Mouse (Mus musculus): ENCODE results near the gene Nelfe.

Gene Nelfe

DNA sequence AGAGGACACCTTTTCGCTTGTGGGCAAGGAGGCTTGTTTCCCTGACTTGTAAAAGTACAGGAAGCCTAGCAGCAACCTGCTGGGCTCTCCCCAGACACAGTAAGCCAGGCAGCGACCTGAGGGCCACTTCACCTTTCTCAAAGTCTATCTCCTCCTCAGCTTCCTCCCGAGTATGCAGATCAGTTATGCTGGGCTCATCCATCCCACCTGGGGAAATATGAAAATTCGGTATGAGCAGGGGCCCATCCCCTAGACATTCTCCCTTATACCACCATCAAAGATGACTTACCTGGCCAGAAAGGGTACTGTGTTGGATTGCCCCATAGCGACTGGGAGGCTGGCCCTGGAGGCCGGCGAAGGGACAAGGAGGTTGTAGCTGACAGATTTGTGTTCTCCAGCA is 2.6 kb upstream of the Nelfe start:
- DNase-seq, result no peak

DNA sequence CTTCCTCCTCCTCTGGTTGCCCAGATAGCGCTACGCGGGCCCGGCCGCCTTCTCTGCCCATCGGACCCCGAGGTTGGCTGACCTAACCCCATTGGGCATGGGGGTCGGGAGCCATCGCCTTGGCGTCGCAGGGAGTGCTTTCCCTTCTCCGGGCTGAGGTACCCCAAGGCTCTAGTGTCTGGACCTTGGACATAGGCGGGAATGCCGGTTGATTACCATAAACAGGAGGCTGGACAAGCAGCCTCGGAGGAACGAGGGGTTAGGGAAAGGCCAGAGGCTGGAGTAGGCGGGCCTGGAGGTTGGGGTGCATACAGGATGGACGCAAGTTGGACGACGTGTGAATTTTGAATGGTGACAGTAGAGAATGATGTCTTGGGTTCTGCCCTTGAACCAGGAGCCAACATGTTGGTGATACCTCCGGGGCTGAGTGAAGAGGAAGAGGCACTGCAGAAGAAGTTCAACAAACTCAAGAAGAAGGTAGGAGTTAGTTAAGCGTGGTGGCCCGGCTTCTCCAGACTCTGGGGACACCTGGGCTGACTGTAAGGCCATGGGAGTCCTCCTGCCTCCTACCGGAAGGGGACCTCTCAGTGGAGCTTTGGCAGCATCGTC is 430 bp downstream of the Nelfe start:
- no peak for DNase-seq

DNA sequence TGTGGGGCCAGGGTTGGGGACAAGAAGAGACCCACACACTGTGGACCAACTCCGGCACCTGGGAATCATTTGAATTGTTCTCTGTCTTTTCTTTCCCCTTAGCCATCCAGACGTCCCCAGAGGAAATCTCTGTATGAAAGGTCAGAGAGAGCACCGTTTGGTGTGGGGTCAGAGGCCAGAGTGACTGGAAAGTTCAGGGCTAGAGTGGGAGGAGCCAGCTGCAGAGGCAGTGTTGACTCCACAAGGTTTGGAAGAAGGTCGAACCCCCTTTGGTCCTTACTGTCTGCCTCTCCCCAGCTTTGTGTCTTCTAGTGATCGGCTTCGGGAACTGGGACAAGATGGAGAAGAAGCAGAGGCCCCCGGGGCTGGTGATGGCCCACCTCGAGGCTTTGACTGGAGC is 3.3 kb downstream of the Nelfe start:
- no peak for DNase-seq

DNA sequence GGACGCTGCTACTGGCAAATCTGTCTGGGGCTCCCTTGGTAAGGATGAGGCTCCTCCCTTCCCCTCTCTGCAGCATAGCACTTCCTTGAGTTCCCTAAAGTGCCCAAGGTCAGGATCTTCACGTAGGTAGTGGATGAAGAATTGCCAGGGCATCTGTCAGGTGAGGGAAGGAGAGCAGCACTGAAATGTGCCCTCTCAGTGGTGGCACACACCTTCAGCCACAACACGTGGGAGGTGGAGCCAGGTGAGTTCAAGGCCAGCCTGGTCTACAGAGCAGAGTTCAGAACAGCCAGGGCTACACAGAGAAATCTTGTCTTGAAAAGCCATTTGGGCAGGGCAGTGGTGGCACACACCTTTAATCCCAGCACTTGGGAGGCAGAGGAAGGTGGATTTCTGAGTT is 4.6 kb downstream of the Nelfe start:
- DNase-seq, result no peak

DNA sequence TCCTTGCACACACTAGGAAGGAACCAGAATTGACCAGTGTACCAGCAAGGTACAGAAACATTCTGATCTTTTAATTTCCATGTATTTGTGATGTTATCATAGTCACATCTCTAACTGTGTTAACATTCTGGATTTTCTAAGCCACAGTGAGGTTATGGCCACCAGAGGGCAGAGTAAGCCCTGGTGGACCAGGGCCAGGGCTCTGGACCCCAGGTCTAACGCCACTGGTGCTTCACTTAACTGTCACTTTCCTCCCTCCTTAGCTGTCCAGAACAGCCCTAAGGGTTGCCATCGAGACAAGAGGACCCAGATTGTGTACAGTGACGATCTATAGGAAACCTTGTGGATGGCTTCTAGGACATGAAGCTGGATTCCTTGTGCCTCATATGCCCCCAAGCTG is 5.6 kb downstream of the Nelfe start:
- peak in 1 of 2 experiments; percentile 44 for DNase-seq

DNA sequence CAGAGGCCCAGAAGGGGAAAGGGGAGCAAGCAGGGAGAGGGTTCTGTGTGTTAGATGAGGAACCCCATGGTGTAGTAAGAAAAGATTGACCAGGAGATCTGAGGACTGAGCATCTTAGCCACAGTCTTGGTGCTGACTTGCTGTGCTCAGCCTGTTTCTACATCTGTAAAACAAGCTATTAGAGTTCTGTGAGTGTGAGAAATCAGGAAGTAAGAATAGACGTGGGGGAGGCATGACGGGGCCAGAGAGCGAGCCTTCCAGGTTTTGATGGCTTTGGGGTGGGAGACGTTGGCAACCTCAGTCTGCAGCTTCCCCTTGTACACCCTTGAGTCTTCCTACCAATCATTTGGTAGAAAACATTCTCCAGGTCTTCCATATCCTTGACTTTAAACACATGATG is 8.5 kb downstream of the Nelfe start:
- no peak for DNase-seq

DNA sequence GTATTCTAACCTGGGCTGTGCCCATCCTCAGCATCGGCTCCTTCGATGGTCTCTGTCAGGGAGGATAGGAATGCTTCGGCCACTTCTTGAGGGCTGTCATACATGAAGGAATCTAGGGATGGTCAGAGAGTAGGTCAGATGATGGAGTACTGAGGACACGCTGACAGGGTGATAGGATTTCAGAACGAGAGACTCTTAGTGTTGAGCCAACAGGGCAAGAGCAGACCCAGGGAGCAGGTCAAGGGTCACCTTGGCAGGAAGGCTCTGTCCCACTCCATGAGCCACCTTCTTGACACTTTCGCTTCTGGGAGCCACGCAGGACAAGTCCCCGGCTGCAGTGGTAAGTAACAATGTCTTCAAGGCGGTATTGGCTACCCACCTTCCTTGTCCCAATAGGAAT is 10.3 kb downstream of the Nelfe start:
- DNase-seq, result no peak

DNA sequence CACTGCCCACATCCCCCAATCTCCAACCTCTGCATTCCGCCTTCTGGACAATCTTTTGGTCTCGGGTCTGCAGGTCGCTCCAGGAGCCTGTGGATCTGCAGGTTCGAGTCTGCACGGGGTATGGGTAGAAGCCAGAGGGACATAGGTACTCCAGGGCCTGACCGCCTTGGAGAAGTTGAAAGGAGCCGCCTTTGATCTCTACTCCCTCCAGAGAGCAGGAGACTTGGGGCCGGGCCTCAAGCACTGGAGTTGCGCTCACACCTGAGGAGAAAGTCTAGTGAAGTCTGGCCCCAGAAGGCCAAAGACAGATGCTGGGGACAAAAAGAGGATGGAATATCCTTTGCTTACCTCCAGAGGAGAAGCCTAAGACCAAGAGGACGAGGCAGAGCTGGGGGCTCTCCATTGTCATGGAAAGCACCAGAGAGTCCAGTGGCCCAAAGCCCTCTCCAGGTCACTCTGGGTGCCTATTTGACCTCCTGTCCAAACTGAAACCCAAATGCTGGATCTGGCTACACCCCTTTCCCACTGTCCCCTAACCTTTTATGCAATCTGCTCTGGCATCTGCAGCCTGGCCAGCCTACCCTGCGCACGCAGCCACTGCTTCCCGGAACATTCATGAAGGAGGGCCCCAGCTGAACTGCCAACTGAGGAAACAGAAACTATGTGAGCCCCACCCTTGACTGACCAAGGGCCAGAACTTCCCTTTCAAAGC is 11.7 kb downstream of the Nelfe start:
- DNase-seq, result no peak

DNA sequence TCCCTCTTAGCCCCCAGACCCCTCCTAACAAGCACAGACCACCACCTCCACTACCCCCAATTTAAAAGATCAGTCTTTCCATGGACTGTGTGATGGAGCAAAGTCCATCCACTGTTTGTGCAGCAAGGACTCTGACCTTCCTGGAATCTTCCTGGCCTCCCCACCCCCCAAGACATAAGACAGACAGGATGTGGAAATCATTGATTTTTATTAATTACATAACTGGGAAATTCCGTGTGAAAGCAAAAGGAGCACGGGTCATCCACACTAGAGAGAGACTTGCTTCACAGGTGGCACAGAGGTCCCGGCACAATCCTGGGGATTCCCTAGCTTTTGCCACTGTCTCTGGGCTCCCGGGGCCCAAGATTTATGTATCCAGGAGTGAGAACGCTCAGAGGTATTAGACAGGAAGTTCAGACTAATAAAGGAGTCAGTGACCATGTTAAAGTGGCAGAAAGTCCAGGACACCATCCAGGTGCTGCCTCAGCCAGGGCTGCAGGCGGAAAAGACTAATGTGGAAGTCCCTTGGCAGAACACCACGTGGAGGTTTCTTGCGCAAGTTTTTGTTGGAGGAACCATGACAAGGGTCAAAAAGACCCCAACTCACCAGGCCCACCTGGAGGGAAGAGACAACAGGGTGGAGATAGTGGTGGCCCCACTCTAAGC is 12.4 kb downstream of the Nelfe start, which contains the start of gene Cfb:
TSS of gene Cfb (minus strand) at position 103 of the 666 bp plus-strand sequence.
- no peak for DNase-seq

DNA sequence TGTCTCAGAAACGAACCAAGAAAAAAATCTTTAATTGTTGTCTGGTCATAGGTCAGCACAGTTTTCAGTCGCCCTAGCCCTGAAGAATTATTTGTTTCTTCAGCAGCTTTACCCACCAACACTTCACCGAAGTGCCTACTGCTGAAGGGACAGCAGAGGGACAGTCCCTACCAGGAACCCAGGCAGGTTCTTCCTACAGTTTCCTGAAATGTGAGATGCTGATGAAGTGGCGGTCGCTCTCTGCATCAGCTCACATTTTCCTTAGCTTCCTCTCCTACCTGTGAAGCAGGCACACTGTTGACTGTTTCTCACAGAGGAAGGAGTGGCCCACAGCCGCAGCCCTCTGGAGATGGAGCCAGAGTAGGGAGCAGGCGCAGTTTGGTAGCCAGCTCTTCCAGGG is 15.8 kb downstream of the Nelfe start:
- DNase-seq, result no peak

DNA sequence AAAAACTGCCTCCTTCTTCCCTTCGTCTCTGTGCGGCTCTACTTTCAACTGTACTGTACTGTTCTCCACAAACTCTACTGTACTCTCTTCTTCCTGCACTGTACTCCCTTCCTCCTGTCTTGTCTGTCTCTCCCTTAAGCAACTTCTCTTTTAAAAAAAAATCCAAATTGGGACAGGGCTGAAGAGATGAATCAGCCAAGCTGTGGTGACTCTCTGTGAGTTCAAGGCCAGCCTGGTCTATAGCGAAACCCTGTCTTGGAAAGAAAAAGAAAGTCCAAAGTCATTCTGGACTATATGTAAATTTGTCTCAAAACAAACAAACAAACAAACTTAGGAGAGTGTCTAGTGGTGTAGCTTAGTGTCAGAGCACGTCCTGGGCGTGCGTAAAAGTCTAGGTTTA is 24.1 kb downstream of the Nelfe start:
- no peak for DNase-seq

DNA sequence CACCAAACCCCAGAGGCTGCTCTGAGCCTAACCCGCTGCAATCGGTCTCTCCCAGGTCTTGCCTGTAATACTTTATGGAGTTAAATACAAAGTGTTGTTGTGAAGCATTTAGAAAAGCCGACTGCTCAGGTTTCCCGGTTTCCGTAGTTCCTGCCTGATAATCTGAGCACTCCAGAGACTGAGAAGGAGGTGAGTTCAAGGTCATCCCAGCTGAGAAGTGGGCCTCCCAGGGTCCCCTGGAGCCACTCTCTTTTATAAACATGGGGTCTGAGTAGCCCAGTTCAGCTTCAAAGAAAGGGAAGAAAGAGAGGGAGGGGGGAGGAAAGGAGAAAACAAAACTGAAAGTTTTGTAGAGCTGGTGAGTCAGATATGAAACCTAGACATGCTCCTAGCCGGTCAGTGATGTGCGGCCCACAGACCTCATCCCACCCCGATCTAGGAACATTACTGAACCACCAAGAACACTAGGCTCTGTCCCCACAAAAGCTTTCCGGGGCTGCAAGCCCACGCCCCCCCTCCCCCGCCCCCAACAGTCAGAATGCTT is 29.2 kb downstream of the Nelfe start, which contains the start of gene Zbtb12:
TSS of gene Zbtb12 (plus strand) at position 148 of the 544 bp plus-strand sequence.
- no peak for DNase-seq

DNA sequence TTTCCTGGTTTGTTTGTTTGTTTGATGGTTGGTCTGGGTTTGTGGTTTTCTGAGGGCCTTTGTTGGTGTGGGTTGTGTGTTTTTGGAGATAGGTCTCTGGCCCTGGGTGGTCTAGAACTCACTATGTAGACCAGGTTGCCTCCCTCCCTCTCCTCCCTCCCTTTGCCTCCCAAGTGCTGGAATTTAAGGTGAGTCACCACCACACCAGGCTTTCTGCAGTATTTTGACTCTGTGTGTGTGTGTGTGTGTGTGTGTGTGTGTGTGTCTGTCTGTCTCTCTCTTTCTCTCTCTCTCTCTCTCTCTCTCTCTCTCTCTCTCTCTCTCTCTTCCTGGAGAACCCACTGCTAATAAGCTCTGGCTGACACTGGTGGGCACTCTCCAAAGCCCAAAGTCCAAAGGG is 31.0 kb downstream of the Nelfe start:
- no peak for DNase-seq

DNA sequence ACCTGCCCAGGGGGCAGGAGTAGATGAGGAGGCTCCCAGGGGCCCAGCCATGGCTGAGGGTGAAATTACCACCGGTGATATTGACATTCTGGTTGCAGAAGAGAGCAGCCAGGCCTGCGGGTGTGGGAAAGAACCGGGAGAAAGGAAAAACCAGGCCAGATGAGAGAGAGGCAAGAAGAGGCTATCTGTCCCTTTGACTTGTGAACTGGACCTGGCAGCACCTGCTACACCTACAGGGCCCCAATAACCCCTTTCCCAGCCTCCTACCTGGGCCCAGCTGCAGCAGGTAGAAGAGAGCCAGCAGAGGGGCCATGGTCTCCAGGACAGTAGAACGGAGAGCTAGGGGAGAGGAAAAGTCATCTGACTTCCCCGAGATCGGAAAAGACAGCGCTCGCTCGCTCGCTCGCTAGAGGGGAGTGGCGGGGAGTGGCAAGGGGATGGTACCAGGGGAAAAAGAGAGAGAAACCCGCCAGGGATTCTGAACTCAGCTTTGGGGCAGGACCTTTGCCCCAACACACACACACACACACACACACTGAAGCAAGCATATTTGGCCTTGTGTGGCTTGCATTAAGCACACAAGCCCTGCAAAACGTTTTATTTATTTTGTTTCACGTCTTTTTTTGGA is 31.6 kb downstream of the Nelfe start, which contains the start of gene Gm20547:
TSS of gene Gm20547 (minus strand) at position 360 of the 628 bp plus-strand sequence.
- DNase-seq, result no peak

DNA sequence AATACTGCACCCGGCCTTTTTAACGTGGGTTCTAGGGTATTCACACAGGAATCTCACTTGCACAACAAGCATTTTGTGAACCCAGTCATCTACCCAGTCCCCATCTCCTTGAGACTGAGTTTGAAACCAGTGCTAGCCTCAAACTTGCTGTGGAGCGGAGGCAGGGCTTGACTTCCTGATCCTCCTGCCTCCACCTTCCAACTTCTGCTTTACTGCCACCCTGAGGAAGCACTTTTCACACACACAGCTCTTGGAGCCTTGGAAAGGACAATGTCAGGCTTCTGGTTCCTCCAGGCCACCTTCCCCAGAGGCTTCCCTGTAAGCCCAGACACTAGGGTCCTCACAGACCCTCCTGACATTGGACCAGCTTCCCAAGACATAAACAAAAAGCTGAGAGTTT is 33.1 kb downstream of the Nelfe start:
- DNase-seq, result no peak

DNA sequence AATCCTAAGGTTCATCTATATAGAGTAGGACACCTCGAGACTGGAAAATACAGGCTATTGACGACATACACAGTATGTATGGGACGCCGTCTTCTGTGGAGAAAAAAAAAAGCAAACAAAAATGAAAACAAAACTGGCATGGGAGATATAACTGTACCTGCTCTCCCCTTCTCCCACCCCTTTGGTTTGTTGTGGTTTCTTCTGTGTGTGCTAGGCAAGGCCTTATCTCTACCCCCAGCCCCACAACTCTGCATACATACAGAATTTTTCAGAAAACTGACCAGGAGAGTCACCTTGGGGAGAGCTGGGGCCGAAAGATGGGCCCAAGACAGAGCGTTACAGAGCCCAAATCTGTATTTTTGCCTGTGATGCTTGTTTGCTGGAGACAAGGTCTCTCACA is 34.5 kb downstream of the Nelfe start:
- no peak for DNase-seq

DNA sequence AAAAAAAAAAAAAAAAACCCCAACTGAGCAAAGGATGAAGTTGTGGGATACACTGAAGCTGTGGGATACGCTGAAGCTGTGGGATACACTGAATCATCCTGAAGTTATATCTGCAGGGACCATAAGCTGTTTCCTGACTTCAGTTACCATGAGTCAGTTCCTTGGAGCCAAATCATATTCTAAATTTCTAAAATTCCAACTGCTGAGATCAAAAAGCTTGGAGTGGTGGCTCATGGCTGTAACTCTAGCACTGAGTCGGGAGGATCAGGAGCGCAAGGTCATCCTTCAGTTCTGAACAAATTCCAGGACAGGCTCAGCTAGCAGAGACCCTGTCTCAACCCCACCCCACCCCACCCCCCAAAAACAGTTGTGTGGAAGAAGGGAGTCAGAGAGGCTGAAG is 35.4 kb downstream of the Nelfe start:
- DNase-seq, result no peak

DNA sequence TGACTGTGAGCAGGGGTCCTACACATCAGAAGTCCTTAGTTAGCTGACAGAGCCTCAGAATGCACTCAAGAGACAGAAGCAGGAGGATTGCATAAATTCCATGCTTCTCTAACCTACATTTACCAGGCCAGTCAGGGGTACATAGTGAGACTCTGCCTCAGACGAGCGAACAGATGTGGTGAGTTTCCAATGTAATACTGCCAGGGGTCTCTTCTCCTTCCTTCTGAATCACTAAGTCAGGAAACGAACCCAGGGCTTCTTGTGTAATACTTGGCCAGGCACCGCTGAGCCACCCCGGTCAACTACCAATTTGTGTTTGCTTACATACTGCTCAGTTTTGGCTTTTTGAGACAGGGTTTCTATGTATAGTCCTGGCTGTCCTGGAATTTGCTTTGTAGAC is 37.8 kb downstream of the Nelfe start:
- no peak for DNase-seq

DNA sequence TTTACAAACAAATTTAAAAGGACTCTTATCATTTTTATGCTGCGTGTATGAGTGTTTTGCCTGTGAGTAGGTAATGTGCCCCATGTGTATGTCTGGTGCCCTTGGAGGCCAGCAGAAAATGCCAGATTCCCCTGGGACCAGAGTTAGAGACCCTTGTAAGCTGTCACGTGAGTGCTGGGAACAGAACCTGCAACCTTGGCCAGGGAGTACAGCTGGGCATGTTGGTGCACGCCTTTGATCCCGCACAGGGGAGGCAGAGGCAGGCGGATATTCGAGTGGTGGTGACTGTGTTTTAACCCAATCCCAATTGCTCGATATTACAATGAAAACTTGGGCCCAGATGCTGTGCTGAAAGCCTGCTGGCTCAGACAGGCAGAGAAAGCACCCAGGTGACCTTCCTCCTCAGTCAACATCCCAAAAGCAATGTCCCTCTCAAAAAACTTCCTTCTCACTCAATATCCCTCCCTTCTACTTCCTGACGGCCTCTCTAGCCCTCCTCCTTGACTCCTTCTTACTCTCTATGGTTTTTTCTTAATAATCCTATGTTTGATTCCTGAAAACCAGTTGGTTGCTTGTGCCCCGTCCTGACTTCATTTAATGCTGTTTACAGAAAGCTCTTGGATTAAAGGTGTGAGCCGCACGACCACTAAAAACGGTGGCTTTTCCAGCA is 40.0 kb downstream of the Nelfe start:
- no peak for DNase-seq

DNA sequence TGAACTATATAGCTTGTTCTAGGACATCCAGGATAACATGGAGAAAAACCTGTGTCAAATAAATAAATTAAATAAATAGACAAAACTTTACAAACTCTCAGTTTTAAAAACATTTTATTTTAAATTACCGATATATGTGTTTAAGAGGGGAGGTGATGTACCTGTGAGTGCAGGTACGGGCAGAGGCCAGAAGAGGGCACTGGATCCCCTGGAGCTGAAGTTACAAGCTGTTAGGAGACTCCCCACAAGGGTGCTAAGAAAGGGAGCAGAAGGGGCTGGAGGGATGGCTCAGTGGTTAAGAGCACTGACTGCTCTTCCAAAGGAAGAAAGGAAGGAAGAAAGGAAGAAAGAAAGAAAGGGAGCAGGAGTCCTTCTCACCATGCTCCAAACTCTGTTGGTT is 41.2 kb downstream of the Nelfe start:
- DNase-seq, result no peak

DNA sequence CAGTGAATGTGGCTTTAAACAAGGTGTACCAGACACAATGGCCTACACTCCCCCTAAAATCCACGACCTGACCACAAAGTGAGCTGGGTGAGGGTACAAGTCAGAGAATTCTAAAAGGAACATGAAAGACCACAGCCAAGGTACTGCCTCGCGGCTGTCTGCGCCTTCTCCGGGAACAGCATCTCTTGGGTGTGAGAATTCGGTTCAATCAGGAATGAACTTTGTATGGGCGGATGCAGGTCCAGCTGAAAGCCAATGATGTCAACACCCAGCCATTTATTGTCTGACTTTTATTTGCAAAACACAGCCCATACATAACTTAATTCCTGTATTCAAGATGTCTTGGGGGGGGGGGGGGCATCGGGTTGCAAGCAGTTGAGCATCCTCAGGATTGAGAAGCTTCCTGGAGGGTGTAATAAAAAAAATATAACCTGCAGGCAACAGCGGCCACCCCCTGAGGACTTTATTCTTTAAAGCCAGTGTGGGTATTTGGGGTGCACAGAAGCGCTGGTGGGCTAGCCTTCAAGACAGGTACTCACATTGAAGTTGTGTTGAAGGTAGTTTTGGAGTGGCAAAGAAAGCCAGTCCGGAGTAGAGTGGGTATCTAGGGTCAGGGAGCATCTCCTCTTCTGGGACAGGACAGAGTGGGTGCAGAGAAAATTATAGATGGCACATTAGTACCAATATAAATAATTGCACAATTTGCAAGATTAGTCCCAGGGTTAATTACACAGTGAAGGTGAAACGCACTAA is 43.1 kb downstream of the Nelfe start:
- no peak for DNase-seq

DNA sequence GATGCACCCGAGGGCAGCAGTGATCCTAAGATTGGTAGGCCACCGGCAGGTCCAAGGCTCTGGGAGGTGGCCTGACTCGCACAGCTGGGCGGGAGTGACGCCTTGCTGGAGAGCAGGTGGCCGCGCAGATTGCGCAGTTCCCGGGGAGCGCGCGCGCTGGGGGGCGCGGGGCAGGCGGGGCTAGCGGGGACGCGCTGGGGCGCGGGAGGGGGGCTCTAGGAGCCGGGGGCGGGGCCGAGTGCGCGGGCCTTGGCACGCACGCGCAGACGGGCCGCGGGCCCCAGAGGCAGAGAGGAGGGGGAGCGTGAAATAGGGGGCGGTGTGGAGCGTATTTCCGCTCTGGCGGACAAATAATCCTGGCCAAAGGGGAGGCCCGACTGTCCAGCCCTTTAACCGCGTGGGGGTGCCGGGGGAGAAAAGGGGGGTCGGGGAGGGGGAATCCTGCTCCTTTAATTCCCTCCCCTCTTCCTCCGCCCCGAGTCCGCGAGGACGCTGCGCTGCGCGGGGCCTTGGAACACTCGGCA is 43.9 kb downstream of the Nelfe start:
- peak; percentile 90 to 97 for DNase-seq

Data from cerebellum, adult 18-20 months (tissue).